Mouse (Mus musculus) gastrocnemius, postnatal 14 days (tissue): ENCODE results near the gene Phf21a. TPM values are rescaled to one million over a fixed set of nuclear protein-coding genes. Genes with fewer than 3 reads are reported as not detected.
A peak's percentile ranks its signal among the peaks of the same experiment; 100 is the strongest.

ENCODE experiments used
- DNase-seq: peaks from one replicate; pipeline ENCODE4 v3.0.0; 2021; ENCODE audit warnings: mixed read lengths
- intact Hi-C: fragments of 180-260 bp; cut with DNase I; formaldehyde crosslinking; loops from one replicate; pipeline ENCODE4 v1.15.1; 2025; ENCODE audit warnings: low total_unique reads
- total RNA-seq, 2 experiments: library from RNA; stranded (reverse); gene quantifications; 2 replicates each; pipeline ENCODE4 v1.2.3; 2021

Phf21a gene
- total RNA-seq, 2 experiments from 2014 or later, result 19.5 to 21.2 TPM

DNA sequence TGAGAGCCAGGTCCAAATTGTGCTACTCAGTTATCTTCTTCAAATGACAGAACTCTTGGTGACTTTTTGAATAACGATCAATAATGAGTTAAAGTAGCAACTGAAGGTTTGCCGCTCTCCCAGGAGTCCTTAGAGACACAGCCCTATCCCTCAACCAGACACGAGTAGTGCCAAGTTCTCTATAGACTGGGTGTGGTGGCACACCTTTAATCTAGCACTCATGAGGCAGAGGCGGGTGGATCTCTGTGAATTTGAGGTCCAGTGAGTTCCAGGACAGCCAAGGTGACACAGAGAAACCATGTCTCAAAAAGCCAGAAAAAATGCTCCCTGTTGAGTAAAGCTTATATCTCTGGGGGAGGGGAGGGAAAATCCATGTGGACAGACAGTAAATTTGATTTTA is 234.7 kb downstream of the Phf21a start:
- intact Hi-C loops, result loop anchor here (10.0 kb wide), 1 partner anchor 333 kb away; no protein-coding TSS in a partner anchor
- DNase-seq, result no peak

DNA sequence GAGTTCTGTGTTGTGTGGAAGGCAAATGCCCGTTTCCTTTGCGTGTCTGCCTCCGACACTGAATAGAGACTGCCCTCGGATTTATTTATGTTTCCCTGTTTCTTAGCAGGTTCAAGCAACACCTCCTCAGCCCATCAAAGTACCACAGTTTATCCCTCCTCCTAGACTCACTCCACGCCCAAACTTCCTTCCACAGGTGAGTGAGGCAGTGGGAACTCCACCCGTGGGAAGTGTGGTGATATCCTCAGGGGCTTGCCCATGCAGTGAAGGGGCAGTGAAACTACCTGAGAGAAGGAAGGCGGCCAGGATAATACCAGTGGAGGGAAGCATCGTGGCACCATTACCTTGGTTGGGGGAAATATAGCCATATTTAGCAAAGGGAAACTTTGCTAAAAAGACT is 235.3 kb downstream of the Phf21a start:
- intact Hi-C loops, result loop anchor here (10.0 kb wide), 1 partner anchor 333 kb away; no protein-coding TSS in a partner anchor
- DNase-seq, result no peak

DNA sequence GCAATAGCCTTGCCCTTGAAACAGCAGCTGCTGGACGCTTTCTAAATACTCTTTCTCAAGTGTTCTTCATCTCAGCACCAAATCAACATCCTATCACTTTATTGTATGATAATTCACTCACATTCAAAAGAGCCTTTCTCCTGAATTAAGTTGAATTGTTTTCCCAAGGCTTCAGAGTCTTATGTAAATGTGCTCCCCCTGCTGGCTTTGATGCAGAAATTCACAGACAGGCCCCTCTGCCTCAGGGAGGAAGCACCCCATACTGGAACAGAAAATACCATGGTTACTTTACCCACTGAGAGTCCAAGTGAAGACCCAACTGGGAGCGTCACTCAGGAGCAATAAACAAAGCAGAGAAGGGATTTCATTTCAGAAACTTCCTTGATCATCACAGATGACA is 237.9 kb downstream of the Phf21a start:
- intact Hi-C loops, result no loop called here
- DNase-seq, result peak; percentile 13

DNA sequence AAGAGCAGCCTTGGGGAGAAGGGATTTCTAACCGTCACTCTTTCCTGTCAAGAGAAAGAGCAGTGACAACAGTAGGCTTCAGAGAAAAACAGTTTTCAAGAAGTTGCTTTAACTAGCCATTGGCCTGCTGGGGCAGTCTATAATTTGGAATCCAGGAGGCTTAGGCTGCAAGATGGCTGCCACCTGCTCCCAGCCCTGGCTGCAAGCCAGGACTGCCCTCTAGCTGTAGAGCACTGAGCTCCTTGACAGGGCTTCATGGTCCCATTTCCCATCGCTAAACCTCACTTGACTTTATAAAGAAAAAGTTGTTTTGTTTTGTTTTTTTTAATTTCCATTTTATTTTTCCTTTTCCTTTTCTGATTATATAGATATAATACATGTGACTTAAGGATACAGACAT is 238.5 kb downstream of the Phf21a start:
- DNase-seq, result peak; percentile 15
- intact Hi-C loops, result no loop called here

DNA sequence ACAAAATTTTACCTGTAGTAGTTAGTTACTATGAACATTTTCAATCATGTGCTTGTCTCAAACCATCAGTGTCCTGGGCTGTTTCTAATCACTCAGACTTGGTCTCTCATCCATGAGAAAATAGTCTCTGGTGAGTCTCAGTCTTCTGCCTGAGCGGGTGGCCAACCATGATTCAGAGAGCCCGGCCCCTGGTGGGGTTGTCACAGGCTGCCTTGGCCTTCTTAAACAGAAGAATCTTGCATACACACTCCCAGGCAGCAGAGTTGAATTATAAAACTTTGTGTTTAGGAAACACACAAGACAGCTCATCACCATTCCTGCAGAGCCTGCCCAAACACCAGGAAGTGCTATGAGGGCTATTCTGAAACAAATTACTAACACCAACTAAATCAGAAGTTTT is 239.0 kb downstream of the Phf21a start:
- intact Hi-C loops, result no loop called here
- DNase-seq, result no peak

DNA sequence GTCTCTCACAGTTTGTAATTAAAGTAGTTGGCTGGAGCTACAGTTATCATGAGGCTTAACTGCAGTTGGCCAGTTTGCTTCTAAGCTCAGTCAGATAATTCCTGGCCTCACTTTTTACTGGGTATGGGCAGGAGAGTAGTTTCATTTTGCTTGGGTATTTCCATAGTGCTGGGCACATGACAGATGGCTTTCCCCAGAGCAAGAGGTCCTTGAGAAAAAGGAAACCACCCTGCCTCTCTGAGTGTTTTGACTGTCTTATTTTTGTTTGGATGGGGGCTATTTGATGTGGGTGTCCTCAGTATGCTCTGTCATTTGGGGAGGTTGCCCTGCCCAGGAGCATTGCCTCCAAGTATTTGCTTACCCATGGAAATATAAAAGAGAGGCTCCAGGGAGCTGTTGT is 249.5 kb downstream of the Phf21a start:
- DNase-seq, result no peak
- intact Hi-C loops, result no loop called here

DNA sequence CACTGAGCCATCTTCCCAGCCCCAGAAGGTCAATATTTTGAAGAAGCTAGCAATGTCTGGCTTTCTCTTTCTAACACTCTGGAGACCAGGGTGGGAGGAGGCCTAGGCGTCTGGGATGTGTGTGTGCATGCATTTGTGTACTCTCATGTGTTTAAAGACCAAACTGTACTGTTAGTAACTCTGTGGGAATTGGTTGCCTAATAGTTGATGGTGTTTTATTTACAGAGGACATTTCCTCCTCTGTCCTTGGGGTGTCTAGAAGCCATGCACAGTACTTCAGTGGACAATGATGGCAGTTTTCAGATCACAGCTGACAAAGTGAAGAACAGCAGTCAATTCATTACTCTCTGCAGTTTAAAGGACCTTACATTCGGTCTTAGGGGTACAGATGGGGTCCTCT is 254.3 kb downstream of the Phf21a start:
- intact Hi-C loops, result no loop called here
- DNase-seq, result no peak

DNA sequence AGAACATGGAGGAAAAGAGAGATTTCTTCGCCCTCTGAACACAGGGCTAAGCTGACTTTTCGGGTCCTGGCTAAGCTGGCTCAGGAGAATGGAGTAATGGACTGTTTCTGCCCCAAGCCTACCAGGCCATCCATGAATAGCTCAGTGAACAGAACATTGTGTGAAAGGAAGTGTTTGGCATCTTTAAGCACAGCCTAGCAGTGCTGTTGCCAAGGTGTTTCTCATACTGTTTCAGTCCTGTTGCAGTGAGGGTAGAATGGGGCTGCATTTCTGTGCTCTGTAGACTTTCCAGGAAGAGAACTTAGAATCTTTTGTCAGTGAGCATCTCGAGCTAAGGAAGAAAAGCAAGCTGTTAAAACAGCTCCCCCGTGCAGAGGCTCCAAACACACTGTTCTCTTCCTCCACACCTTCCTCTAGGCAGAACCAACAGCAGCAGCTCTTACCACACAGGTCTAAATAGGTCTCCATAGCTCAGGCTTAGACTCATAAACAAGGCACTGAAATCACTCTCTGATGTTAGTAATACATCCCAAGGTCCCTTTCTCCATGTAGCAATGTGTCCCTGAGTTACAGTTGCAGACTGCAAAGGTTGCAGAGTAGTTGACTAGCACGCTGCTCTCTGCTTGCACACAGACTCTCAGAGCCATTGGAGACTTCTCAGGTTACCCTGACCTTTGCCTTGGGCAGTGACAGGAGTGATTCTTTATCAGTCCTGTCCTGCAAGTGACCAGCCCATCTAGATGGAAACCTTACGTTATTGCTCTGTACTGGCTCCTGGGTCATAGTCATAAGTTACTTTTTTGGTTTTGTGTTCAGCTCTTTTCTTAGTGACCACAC is 256.9 kb downstream of the Phf21a start:
- intact Hi-C loops, result no loop called here

DNA sequence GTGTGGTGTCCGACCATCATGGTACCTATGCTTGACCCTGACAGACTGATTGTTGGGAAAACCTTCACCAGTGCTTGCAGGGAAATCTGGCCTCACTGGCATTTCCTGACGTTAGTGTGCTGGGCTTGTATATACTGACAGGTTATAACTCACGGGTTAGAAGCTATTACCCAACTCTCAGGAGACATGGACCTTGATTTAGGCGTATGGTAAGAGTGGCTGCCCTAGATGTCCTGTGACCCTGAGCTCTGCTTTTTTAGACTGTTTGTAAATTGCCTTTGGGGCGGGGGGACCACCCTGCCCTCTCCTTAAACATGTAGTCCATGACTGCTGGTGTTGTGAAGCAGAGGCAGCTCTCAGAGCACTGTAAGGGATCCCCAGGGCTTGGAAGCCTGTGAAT is 257.8 kb downstream of the Phf21a start:
- no peak for DNase-seq
- intact Hi-C loops, result no loop called here

More for the DNA sequence above, 256.9 kb downstream of the Phf21a start:
- DNase-seq, result no peak

DNA sequence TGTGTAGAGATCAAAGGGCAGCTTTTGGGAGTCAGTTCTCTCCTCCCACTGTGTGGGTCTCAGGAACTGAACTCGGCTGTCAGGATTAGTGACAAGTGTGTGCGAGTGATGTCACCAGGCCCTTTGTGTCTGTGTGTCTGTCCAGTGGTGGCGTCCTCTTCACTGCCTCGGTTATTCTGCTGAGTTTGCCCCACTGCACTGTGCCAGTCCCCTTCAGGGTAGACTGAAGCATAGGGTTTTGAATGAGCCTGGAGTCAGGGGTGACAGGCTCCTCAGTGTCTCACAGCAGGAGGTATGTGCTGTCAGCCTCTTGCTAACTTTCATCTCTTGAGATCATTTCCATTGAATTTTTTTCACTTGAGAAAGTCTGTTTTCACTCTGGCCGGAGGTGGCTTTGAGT is 260.5 kb downstream of the Phf21a start:
- no peak for DNase-seq
- intact Hi-C loops, result no loop called here

DNA sequence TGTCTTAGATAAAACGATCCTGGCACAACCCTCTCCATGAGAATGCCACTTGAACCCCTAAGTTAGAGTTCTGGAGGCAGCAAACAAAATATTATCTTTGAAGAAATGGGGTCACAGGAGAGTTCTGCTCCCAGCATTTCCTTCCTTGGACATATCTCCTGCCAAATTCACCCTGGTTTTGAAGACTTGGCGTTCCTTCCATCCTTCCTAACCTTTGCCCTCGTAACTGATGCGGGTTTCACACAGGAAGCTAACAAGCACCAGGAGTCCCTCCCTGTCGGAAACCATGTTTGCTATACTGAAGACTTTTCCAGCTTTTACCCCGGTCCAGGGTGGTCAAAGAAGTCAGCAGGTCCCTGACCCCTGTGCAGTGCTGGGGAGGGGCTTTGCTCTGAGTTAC is 261.3 kb downstream of the Phf21a start:
- DNase-seq, result no peak
- intact Hi-C loops, result no loop called here

DNA sequence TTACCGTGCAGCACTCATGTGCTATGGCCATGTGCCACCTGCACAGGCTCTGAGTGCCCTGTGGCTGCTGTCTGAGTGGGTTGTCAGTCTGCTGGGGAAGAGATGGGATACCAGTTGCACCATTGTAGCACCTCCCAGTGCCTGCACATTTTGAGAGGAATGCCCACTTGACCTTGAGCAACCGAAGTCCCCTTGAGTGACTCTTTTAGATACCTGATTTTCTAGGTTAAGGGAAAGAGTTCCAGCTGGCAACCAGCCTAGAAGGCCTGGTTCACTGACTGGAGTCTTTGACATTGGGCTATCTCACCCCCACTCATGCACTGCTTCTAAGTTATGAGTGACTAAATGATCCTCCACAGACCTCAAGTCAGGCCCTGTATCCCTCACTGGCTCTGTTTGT is 266.4 kb downstream of the Phf21a start:
- no peak for DNase-seq
- intact Hi-C loops, result no loop called here

DNA sequence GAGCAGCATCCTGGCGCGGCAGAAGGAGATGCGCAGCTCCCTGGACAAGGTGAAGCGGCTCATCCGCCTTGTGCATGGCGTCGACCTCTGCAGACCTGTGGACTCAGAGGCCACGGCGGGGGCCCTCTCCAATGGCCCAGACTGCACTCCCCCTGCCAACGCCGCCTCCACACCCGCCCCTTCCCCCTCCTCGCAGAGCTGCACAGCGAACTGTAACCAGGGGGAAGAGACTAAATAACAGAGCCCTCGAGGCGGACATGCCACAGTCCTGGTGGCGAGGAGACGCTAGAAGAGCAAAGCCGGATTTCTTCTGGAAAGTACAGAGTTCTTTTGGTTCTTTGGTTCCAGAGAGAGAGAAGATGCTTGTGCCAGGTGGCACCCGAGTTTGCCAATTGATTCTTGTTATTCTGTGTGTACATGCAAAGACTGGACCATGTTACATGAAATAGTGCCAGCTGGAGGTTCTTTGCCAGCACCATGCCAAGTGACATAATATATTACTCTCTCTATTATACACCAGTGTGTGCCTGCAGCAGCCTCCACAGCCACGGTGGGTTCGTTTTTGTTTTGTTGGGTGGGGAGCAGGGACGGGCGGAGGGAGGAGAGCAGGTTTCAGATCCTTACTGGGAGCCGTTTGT is 267.4 kb downstream of the Phf21a start:
- DNase-seq, result no peak
- intact Hi-C loops, result no loop called here

DNA sequence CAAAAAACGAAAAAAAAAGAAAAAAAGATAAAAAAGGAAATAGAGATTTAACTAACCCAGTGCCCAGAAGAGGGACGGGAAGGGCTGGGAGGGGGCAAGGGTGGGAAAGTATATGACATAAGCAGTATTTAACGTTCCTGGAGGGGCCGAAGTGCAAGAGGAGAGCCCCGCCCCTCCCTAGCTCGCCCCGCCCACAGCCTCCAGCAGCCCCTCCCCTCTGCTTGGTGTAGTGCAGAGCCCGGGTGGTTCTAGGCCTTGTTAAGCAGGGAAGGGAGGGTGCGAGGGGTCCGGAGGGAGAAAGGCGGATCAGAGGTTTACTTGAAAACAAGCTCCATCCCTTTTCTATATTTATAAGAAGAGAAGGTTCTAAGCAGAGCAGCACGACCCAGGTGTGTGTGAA is 268.0 kb downstream of the Phf21a start:
- intact Hi-C loops, result no loop called here
- DNase-seq, result no peak

DNA sequence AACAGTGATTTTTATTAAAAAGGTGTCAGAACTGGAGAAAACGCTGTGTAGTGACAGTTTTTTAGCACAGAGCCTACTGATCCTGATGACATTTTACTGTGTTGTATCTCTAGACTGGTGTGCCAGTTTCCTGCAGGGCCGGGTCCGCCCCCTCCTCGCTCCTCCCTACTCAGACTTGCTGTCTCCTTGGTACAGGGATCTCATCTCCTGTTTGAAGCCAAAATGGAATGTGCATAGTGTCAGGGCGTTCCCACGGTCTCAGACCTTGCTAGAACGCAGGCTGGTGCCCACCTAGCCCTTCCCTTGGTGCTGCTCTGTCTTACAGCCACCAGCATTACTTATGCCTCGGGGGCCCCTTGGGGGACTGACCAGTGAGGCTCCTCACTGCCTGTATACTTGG is 268.9 kb downstream of the Phf21a start:
- no peak for DNase-seq
- intact Hi-C loops, result no loop called here

DNA sequence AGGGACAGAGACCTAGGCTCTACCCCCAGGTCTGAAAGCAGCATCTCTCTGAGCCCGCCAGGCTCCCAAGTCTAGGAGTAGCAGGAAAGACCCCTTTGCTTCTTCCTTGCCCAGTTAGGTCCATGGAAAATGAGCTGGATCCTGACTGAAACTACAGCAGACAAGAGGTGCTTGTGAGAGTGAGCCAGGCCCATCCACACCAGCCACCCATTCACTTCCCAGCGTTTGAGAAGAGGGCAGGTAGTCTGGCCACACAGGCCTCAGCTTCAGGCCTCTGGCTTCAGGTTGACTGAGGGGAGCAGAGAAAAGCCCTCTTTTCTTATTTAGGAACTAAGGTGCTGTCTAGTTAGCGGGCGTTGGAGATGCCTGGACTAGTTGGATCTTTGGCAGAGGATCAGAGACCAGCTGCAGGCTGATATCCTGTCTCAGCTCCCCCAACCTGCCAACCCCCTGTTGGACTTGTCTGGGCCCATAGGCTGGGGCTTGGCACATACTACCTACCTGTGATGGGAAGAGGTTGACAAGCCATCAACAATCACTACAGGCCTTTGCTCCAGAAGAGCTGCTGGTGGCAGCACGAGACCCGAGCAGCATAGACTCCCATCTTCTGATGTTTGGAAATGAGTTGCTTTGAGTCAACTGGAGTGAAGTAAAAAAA is 269.8 kb downstream of the Phf21a start:
- intact Hi-C loops, result no loop called here
- no peak for DNase-seq

DNA sequence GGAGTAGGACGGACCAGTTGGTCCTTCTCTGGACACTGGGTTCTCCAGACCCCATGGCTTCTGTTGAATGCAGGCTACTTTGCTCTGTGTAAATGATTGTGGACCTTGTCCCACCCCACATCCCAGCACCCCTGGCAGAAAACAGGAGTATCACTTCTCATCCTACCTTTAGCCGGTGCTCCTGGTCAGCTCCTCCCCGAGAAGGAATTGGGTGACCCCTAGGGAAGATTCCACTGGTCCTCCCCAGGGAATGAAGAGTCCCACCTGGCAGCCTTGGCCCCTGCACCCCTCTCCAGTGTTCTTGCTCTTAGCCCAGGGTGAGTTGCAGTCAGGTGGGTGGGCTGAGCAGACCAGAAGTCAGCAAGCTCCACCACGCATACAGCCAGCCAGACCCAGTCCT is 271.2 kb downstream of the Phf21a start:
- peak; percentile 2 for DNase-seq
- intact Hi-C loops, result no loop called here

DNA sequence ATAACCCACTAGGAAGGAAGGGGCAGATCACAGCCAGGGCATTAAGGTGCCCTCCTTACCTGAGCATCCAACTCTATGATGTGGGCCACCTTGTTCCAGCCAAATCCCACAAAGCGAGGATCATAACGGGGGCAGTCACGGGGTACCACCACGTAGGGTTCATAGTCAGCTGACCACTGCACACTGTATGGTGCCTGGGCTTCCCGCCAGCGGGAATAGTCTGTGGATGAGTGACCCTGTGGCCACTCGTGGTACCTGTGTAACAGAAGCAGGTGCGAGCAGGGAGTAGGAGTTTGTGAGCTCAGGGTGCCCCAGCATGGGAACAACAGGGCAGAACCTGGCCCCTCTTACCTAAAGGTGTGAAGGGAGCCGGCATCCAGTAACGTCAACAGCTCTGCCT is 272.7 kb downstream of the Phf21a start:
- intact Hi-C loops, result no loop called here
- no peak for DNase-seq

DNA sequence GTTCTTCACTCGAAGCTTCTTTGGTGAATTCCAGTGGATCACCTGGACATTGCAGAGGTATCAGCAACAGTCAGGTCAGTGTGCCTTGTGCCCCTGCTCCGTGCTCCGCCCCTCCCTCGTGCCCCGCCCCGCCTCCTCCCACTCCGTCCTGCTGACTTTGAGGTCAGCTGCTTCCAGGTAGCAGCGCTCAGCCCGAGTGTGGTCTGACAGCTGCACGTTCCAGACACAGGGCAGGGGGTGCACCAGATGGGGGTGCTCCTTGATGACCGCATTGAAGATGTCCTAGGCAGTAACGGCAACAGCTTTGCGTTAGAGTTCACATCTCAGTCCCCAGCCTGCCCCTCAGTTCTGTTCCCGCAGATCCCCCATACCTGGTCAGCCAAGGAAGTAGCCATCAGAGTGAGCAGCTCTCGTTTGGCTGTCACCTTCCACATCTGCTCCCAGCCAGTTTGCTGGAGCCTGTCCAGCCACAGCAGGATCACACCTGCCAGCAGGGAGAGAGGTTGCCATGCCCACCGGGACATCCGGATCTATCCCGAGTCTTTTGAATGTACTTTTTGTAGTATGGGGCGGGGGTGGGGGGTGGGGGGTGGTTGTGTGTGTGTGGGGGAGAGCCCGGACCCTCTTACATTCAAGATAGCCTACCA is 274.6 kb downstream of the Phf21a start:
- intact Hi-C loops, result no loop called here
- DNase-seq, result no peak

DNA sequence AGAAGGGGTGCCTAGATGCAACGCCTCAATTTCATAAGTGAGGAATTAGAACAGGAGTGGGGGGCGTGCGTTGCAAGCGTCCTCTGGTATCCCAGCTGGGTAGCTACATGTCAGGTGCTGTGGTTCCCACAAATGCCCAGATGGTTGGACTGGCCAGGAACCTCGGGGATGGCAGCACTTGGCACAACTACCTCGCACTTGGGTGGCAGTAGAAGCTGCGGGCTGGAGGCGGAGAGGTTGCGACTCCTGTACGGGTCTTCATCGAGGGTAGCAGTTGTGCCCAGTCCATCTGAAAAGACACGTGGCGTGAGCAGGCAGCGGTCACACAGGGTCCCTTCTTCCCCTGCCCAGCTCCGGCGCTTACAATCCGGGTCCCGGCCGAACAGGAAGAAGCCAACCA is 277.5 kb downstream of the Phf21a start:
- intact Hi-C loops, result loop anchor here (5.0 kb wide), 1 partner anchor 67 kb away; no protein-coding TSS in a partner anchor
- DNase-seq, result no peak
